8 mouse cellular contexts compared by ENCODE assay signal in the genomic region with DNA sequence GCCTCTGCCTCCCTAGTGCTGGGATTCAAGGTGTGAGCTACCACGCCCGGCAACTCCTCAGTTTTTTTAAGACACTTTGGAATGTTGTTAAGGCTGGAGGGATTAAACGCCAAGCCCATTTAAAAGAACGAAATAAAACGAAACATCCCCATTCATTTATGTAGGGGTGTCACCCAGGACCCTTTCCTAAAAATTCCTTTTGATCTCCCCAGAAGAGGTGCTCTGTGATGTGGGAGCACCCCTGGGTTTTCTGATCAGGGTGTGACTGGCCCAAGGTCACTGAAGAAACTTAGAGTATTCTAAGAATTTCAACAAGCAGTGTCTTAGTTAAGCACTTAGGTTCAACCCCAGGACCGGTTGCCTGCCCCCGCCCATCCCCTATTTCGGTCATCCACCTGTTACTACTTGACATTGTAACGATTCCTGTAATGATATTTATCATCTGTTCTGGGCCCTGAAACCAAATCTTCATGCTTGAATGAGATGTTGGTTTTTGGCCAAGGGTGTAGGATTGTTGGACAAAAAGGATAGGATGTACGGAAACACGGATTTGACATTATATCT. TPM values are rescaled to one million over a fixed set of nuclear protein-coding genes. Genes with fewer than 3 reads are reported as not detected.
DNase-seq lines count a peak whose midpoint lies in the region; ATAC-seq and TF ChIP-seq lines count a peak whose summit lies in the region.

No protein-coding gene starts in this region.

- peaks cover 3% of the 10 kb centered on the region for H3K4me1 ChIP-seq in heart, adult 2 months (ENCODE audit: control insufficient read depth, insufficient read depth, low read length)
- peaks cover 17 to 20% of the 10 kb centered on the region in 2 experiments for H3K4me1 ChIP-seq in ES-E14 (ENCODE audit: control insufficient read depth in 2 of 2, insufficient read depth in 2 of 2, low read length in 2 of 2, poor library complexity in 1 of 2)
- peaks cover 68% of the 10 kb centered on the region for H3K4me1 ChIP-seq in hindbrain, embryonic 10.5 days (replicated peaks)
- H3K4me1 ChIP-seq in liver, embryonic 16.5 days (ENCODE audit: control insufficient read depth, low read depth, low read length) = peaks cover 19% of the 10 kb centered on the region

- no peak for ATAC-seq in liver, embryonic 16.5 days (ENCODE audit: low read depth)
- no peak for ATAC-seq in erythroid progenitor cell, adult 5-6 weeks (replicated peaks; ENCODE audit: low FRiP score, poor library complexity, severe bottlenecking)

- intact Hi-C loops in heart, adult 2 months (cut with DNase I) = loop anchor here (5.0 kb wide), 1 partner anchor 121 kb away; no protein-coding TSS in a partner anchor
- intact Hi-C loops in heart, postnatal 10 days (cut with DNase I) = loop anchor here (5.0 kb wide), 1 partner anchor 96 kb away; no protein-coding TSS in a partner anchor

- peaks cover 3% of the 10 kb centered on the region; the same call in 1 of the 2 replicates for H3K36me3 ChIP-seq in heart, adult 2 months (ENCODE audit: control insufficient read depth, insufficient read depth, low read length)
- no peaks in the 10 kb centered on the region; the same call in 1 of the 2 replicates for H3K36me3 ChIP-seq in ES-E14 (ENCODE audit: control insufficient read depth, insufficient read depth, low read length, poor library complexity, severe bottlenecking)
- peaks cover 35% of the 10 kb centered on the region for H3K36me3 ChIP-seq in hindbrain, embryonic 10.5 days
- no peaks in the 10 kb centered on the region for H3K36me3 ChIP-seq in liver, embryonic 16.5 days (ENCODE audit: control insufficient read depth, insufficient read depth)

- DNase-seq in heart, adult 2 months = no peak
- no peak for DNase-seq in heart, postnatal 10 days
- DNase-seq in ES-E14 (ENCODE audit: low read depth, low spot score) = peak; percentile 51
- DNase-seq in hindbrain, embryonic 10.5 days (ENCODE audit: low spot score) = no peak
- no peak for DNase-seq in adrenal gland, postnatal 4 days (ENCODE audit: low spot score in 2 of 2)
- no peak for DNase-seq in right cerebral cortex, postnatal 25 days

- no peaks in the 10 kb centered on the region for H3K27me3 ChIP-seq in heart, adult 2 months (ENCODE audit: control insufficient read depth, insufficient read depth, low read length)
- H3K27me3 ChIP-seq in hindbrain, embryonic 10.5 days (ENCODE audit: insufficient read depth, poor library complexity, severe bottlenecking) = peaks cover 12% of the 10 kb centered on the region
- peaks cover 8% of the 10 kb centered on the region for H3K27me3 ChIP-seq in liver, embryonic 16.5 days (ENCODE audit: control insufficient read depth, insufficient read depth, low read depth, low read length)

- peak overlapping the region; percentile 87; the same call in 1 of the 2 replicates for H3K4me3 ChIP-seq in heart, adult 2 months
- H3K4me3 ChIP-seq in ES-E14 (ENCODE audit: insufficient read depth in 1 of 2, low read depth in 1 of 2, low read length in 2 of 2, poor library complexity in 1 of 2, severe bottlenecking in 1 of 2) = peak overlapping the region; percentile 88 to 89
- H3K4me3 ChIP-seq in hindbrain, embryonic 10.5 days = peak overlapping the region; percentile 90
- H3K4me3 ChIP-seq in liver, embryonic 16.5 days (ENCODE audit: low read depth, low read length) = no peak overlapping the region

- peak overlapping the region; percentile 98 for H3K27ac ChIP-seq in heart, adult 2 months
- peak overlapping the region; percentile 57; the same call in 1 of the 2 replicates for H3K27ac ChIP-seq in ES-E14 (ENCODE audit: insufficient read depth, low read depth, low read length, poor library complexity, severe bottlenecking)
- H3K27ac ChIP-seq in hindbrain, embryonic 10.5 days = peak overlapping the region; percentile 100
- H3K27ac ChIP-seq in liver, embryonic 16.5 days (ENCODE audit: low read length) = no peak overlapping the region

- peak overlapping the region; percentile 80 for H3K4me2 ChIP-seq in liver, embryonic 16.5 days (ENCODE audit: low read depth, low read length)

- in situ Hi-C loops in ES-E14 (cut with MboI; ENCODE audit: low sequenced_read_pairs in 2 of 2, unreplicated experiment in 2 of 2) = no loop called here

- H3K79me2 ChIP-seq in heart, adult 2 months (replicated peaks; ENCODE audit: control insufficient read depth, insufficient read depth, low read length) = peaks cover 3% of the 10 kb centered on the region; the same call in 1 of the 2 replicates

- no peaks in the 10 kb centered on the region for H3K9me3 ChIP-seq in ES-E14 (ENCODE audit: control insufficient read depth, insufficient read depth, low read depth, low read length)
- H3K9me3 ChIP-seq in hindbrain, embryonic 10.5 days = no peaks in the 10 kb centered on the region
- H3K9me3 ChIP-seq in liver, embryonic 16.5 days (replicated peaks; ENCODE audit: control insufficient read depth, low read length) = no peaks in the 10 kb centered on the region

- 51% methylated on average over 11 of the region's 11 CpGs for WGBS in heart, adult 2 months
- WGBS in hindbrain, embryonic 10.5 days = 67% methylated on average over 11 of the region's 11 CpGs
- 64% methylated on average over 11 of the region's 11 CpGs for WGBS in liver, embryonic 16.5 days (ENCODE audit: insufficient replicate concordance)

- no peak for TF ChIP-seq CTCF in heart, adult 2 months (IDR thresholded peaks at IDR 0.05)

- no peak overlapping the region for H3K9ac ChIP-seq in heart, adult 2 months (ENCODE audit: low read depth, low read length)
- peak overlapping the region; percentile 61; the same call in 1 of the 2 replicates for H3K9ac ChIP-seq in ES-E14 (ENCODE audit: insufficient read depth, low read depth, low read length, poor library complexity, severe bottlenecking)
- no peak overlapping the region for H3K9ac ChIP-seq in liver, embryonic 16.5 days (ENCODE audit: low read depth, low read length)

- no peak for TF ChIP-seq POLR2A in heart, adult 2 months (IDR thresholded peaks at IDR 0.05; ENCODE audit: insufficient read depth, low read depth, low read length)

- no peak for TF ChIP-seq EP300 in heart, adult 2 months (IDR thresholded peaks at IDR 0.05; ENCODE audit: insufficient read depth, low read depth, low read length)

TF ChIP-seq in ES-E14, 5 proteins besides CTCF, POLR2A, EP300 and RAD21:
- TF ChIP-seq MAFK (IDR thresholded peaks at IDR 0.05; ENCODE audit: insufficient read depth, low read depth, low read length) = no peak
- no peak for TF ChIP-seq HCFC1 (IDR thresholded peaks at IDR 0.05; ENCODE audit: borderline replicate concordance, insufficient read depth, low read length)
- TF ChIP-seq ZNF384 (IDR thresholded peaks at IDR 0.05; ENCODE audit: low read depth, low read length) = peak; percentile 80
- no peak for TF ChIP-seq ZC3H11A (IDR thresholded peaks at IDR 0.05; ENCODE audit: borderline replicate concordance, low read depth, low read length)
- TF ChIP-seq CHD2 (IDR thresholded peaks at IDR 0.05; ENCODE audit: low read depth, low read length) = no peak

RNA-seq across cellular contexts. Expression of a gene that starts 2.5 kb away (rescaled TPM):
- total RNA-seq in heart, adult 2 months (2021) = 10 to 100 TPM; 37.8 to 40.2 TPM
- polyA plus RNA-seq in heart, adult 2 months (2012; rRNA removed) = 45.4 and 75.7 TPM in 2 replicates
- total RNA-seq in heart, postnatal 10 days (2021) = 100 to 1,000 TPM; 115 to 117 TPM
- total RNA-seq in ES-E14 (2012; rRNA removed) = 140 and 241 TPM in 2 replicates
- polyA plus RNA-seq in hindbrain, embryonic 10.5 days (2016; fragmentation: Nextera tagmentation; extraction: Ambion mirVana) = 918 and 954 TPM in 2 replicates
- 100.0 and 103 TPM in 2 replicates for polyA plus RNA-seq in liver, embryonic 16.5 days (2015; fragmentation: Nextera tagmentation; extraction: Ambion mirVana)
- total RNA-seq in adrenal gland, postnatal 4 days (2021) = 100 to 1,000 TPM; 191 to 207 TPM
- total RNA-seq in erythroid progenitor cell, adult 5-6 weeks (2015; ENCODE audit: low replicate concordance) = 9.7 and 41.1 TPM in 2 replicates
- total RNA-seq in erythroid progenitor cell, adult 5-6 weeks (2017; ENCODE audit: low replicate concordance) = 13.6 and 36.1 TPM in 2 replicates
